Comparison of ENCODE assay signal across 22 mouse cellular contexts in the genomic region with DNA sequence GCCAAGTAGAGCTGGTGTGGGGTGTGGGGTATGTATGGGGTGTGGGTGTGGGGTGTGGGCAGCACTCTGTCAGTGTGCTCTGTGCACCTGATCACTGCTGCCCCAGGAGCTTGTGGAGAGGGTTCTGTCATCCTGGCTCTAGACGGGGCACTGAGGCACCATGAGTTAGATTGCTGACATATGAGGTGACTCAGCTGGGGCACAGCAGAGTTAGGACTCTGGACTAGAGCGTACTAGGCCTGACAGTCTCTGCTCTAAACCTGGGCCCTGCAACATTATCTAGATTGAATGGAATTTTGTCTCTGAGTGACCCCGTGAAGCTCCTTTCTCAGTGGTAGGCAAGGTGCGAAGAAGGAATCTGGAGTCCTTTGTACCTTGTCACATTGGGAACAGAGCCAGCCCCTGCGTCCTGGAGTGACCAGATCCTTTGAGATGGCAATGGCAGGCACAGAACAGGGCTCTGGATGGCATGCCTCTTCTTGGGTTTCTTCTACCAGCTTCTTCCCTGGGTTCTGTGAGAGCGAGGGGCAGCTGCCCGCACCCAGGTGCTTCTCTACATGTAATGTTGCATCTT. TPM values are rescaled to one million over a fixed set of nuclear protein-coding genes. Genes with fewer than 3 reads are reported as not detected.
DNase-seq lines count a peak whose midpoint lies in the region; ATAC-seq and TF ChIP-seq lines count a peak whose summit lies in the region.
"Had no signal": no experiment of that assay in that cellular context is flagged by ENCODE, and none has a peak within 500 bp of the region (broad histone marks: within the 10 kb centered on the region; RNA-seq: fewer than 3 reads in every experiment).

No protein-coding gene starts in this region.

- H3K9me3 ChIP-seq in kidney, embryonic 16.5 days (ENCODE audit: low read length): no peaks in the 10 kb centered on the region
- H3K9me3 ChIP-seq in intestine, postnatal 0 days (ENCODE audit: control insufficient read depth): no peaks in the 10 kb centered on the region
- H3K9me3 ChIP-seq in forebrain, embryonic 12.5 days: no peaks in the 10 kb centered on the region
- H3K9me3 ChIP-seq: forebrain, embryonic 15.5 days; limb, embryonic 12.5 days; neural tube, embryonic 13.5 days had no signal

- H3K36me3 ChIP-seq in kidney, embryonic 16.5 days (ENCODE audit: insufficient read depth, low read length): no peaks in the 10 kb centered on the region
- H3K36me3 ChIP-seq in intestine, postnatal 0 days (ENCODE audit: control insufficient read depth, insufficient read depth): no peaks in the 10 kb centered on the region
- H3K36me3 ChIP-seq in forebrain, embryonic 12.5 days (replicated peaks): no peaks in the 10 kb centered on the region
- H3K36me3 ChIP-seq: forebrain, embryonic 15.5 days; neural tube, embryonic 13.5 days had no signal

- no peak for ATAC-seq in kidney, embryonic 16.5 days (ENCODE audit: low FRiP score, low TSS enrichment)
- peak; percentile 73 for ATAC-seq in intestine, postnatal 0 days
- no peak for ATAC-seq in forebrain, embryonic 12.5 days (ENCODE audit: low FRiP score)
- ATAC-seq: forebrain, embryonic 15.5 days; hindbrain, postnatal 0 days had no signal

- no peak overlapping the region for H3K4me3 ChIP-seq in kidney, embryonic 16.5 days (ENCODE audit: low read length)
- H3K4me3 ChIP-seq in intestine, postnatal 0 days (ENCODE audit: low read depth, low read length): no peak overlapping the region
- H3K4me3 ChIP-seq in forebrain, embryonic 12.5 days (replicated peaks): no peak overlapping the region
- H3K4me3 ChIP-seq: erythroblast, embryonic 14.5 days; forebrain, embryonic 15.5 days; limb, embryonic 12.5 days; neural tube, embryonic 13.5 days had no signal

- no peak overlapping the region for H3K4me2 ChIP-seq in kidney, embryonic 16.5 days (replicated peaks; ENCODE audit: low read depth, low read length)
- H3K4me2 ChIP-seq in intestine, postnatal 0 days (replicated peaks; ENCODE audit: low read depth): no peak overlapping the region
- no peak overlapping the region for H3K4me2 ChIP-seq in forebrain, embryonic 12.5 days
- H3K4me2 ChIP-seq: forebrain, embryonic 15.5 days; limb, embryonic 12.5 days; lung, embryonic 14.5 days; midbrain, embryonic 11.5 days; neural tube, embryonic 13.5 days had no signal

- H3K4me1 ChIP-seq in kidney, embryonic 16.5 days (ENCODE audit: insufficient read depth, low read length): 0 out of 2 replicates have a peak, but pooled peaks cover 8% of the 10 kb centered on the region
- 0 out of 2 replicates have a peak, but pooled peaks cover 7% of the 10 kb centered on the region for H3K4me1 ChIP-seq in intestine, postnatal 0 days (replicated peaks; ENCODE audit: control insufficient read depth, insufficient read depth, low read length)
- H3K4me1 ChIP-seq in forebrain, embryonic 12.5 days: peaks cover 25% of the 10 kb centered on the region
- H3K4me1 ChIP-seq: forebrain, embryonic 15.5 days had no signal

- H3K27ac ChIP-seq in kidney, embryonic 16.5 days (ENCODE audit: low read length): no peak overlapping the region
- 0 out of 2 replicates have a peak overlapping the region, but pooled peaks have one; percentile 28 for H3K27ac ChIP-seq in intestine, postnatal 0 days (ENCODE audit: low read depth, low read length)
- H3K27ac ChIP-seq in forebrain, embryonic 12.5 days: no peak overlapping the region
- H3K27ac ChIP-seq: forebrain, embryonic 15.5 days; hindbrain, postnatal 0 days; neural tube, embryonic 13.5 days had no signal

- TF ChIP-seq CTCF in intestine, postnatal 0 days (IDR thresholded peaks at IDR 0.05; ENCODE audit: low read depth): no peak

- no peak overlapping the region for H3K9ac ChIP-seq in kidney, embryonic 16.5 days (replicated peaks; ENCODE audit: low read length)
- H3K9ac ChIP-seq in intestine, postnatal 0 days (ENCODE audit: low read depth, low read length): no peak overlapping the region
- no peak overlapping the region for H3K9ac ChIP-seq in forebrain, embryonic 12.5 days
- H3K9ac ChIP-seq: forebrain, embryonic 15.5 days; limb, embryonic 12.5 days; lung, embryonic 14.5 days; neural tube, embryonic 13.5 days had no signal

- no peaks in the 10 kb centered on the region for H3K27me3 ChIP-seq in kidney, embryonic 16.5 days (ENCODE audit: insufficient read depth, low read length)
- no peaks in the 10 kb centered on the region for H3K27me3 ChIP-seq in intestine, postnatal 0 days (replicated peaks; ENCODE audit: control insufficient read depth, insufficient read depth, low read length)
- H3K27me3 ChIP-seq in forebrain, embryonic 12.5 days: no peaks in the 10 kb centered on the region
- H3K27me3 ChIP-seq: forebrain, embryonic 15.5 days; limb, embryonic 12.5 days; neural tube, embryonic 13.5 days had no signal

- peak; percentile 52 for DNase-seq in adrenal gland, postnatal 14 days
- no peak for DNase-seq in adrenal gland, adult (ENCODE audit: inconsistent age in 2 of 2, low spot score in 1 of 2)
- peak; percentile 64 for DNase-seq in kidney, adult 18-20 months
- DNase-seq in kidney, postnatal 4 days: peak; percentile 17 to 26
- no peak for DNase-seq in frontal cortex, postnatal 25 days (ENCODE audit: low spot score in 2 of 2)
- DNase-seq: adrenal gland, adult 2 months; cerebellum, adult 11-12 months; cerebellum, postnatal 36 days; heart, adult 11 months; heart, postnatal 10 days; lung, embryonic 14.5 days; lung, postnatal 4 days; right cerebral cortex, postnatal 14 days had no signal

- WGBS in kidney, embryonic 16.5 days: 83% methylated on average over 7 of the region's 7 CpGs
- 63% methylated on average over 7 of the region's 7 CpGs for WGBS in intestine, postnatal 0 days
- 92% methylated on average over 7 of the region's 7 CpGs for WGBS in forebrain, embryonic 12.5 days

RNA-seq across cellular contexts. Expression of gene Dcun1d4, which starts 20.2 kb away (rescaled TPM):
- total RNA-seq in adrenal gland, postnatal 14 days (2021): 33.7 and 35.4 TPM in 2 replicates
- 24.0 and 24.1 TPM in 2 replicates for polyA plus RNA-seq in kidney, embryonic 16.5 days (2015; fragmentation: Nextera tagmentation; extraction: Ambion mirVana)
- 14.8 and 16.3 TPM in 2 replicates for polyA plus RNA-seq in intestine, postnatal 0 days (2015; fragmentation: Nextera tagmentation; extraction: Ambion mirVana)
- 59.4 and 60.9 TPM in 2 replicates for polyA plus RNA-seq in forebrain, embryonic 12.5 days (2016; fragmentation: Nextera tagmentation; extraction: Ambion mirVana)
- polyA plus RNA-seq: erythroblast, embryonic 14.5 days had no signal

Comparison
In these comparisons a context has a peak if more than half of its experiments do, and no peak if none do; other contexts are left out.
1. DNase-seq: peak in adrenal gland, postnatal 14 days (single experiment), kidney, adult 18-20 months (single experiment) and kidney, postnatal 4 days (2 of 2); none in adrenal gland, adult (0 of 2) and frontal cortex, postnatal 25 days (0 of 2).